Mouse (Mus musculus) spleen, postnatal 10 days (tissue): Measurements from ENCODE around the gene Ddx4.

ENCODE experiments used
- DNase-seq, 2 experiments: peaks; one replicate each; pipeline ENCODE4 v3.0.0; 2021 to 2022; ENCODE audit warnings: low spot score in 2 of 2

Gene Ddx4

GRCm38 (mm10) chr13:112652205-112652604, at the start of gene Ddx4:
Gene Ddx4, minus strand, starts transcription at chr13:112652475.
- DNase-seq = no peak

GRCm38 (mm10) chr13:112701256-112701655, 49.0 kb upstream of the Ddx4 start:
- DNase-seq = no peak

- no peak for DNase-seq
Observed at GRCm38 (mm10) chr13:112695526-112696240, 43.4 kb upstream of the Ddx4 start.

GRCm38 (mm10) chr13:112692870-112693553, 40.7 kb upstream of the Ddx4 start:
- DNase-seq = no peak

GRCm38 (mm10) chr13:112686155-112686554, 33.9 kb upstream of the Ddx4 start:
- DNase-seq = no peak

GRCm38 (mm10) chr13:112683970-112684369, 31.7 kb upstream of the Ddx4 start:
- DNase-seq = no peak

GRCm38 (mm10) chr13:112683312-112683711, 31.0 kb upstream of the Ddx4 start:
- DNase-seq = no peak

GRCm38 (mm10) chr13:112678154-112678553, 25.9 kb upstream of the Ddx4 start:
- peak; percentile 34 to 71 for DNase-seq

GRCm38 (mm10) chr13:112673899-112674447, 21.7 kb upstream of the Ddx4 start:
- DNase-seq = peak; percentile 28 to 64

GRCm38 (mm10) chr13:112672797-112673196, 20.5 kb upstream of the Ddx4 start:
- no peak for DNase-seq

- DNase-seq = no peak
Observed at GRCm38 (mm10) chr13:112671708-112672107, 19.4 kb upstream of the Ddx4 start.

- no peak for DNase-seq
Observed at GRCm38 (mm10) chr13:112667215-112667614, 14.9 kb upstream of the Ddx4 start.

GRCm38 (mm10) chr13:112666433-112667024, 14.3 kb upstream of the Ddx4 start:
- peak in 1 of 2 experiments; percentile 32 for DNase-seq

- DNase-seq = no peak
Observed at GRCm38 (mm10) chr13:112661687-112662086, 9.4 kb upstream of the Ddx4 start.

GRCm38 (mm10) chr13:112660574-112661381, 8.5 kb upstream of the Ddx4 start, which contains the start of gene Slc38a9:
Gene Slc38a9, plus strand, starts transcription at chr13:112660751.
- peak; percentile 81 to 95 for DNase-seq

- no peak for DNase-seq
Observed at GRCm38 (mm10) chr13:112659986-112660573, 7.8 kb upstream of the Ddx4 start.

GRCm38 (mm10) chr13:112651183-112651582, 1.1 kb downstream of the Ddx4 start:
- no peak for DNase-seq

- no peak for DNase-seq
Observed at GRCm38 (mm10) chr13:112645529-112646186, 6.6 kb downstream of the Ddx4 start.

GRCm38 (mm10) chr13:112644996-112645395, 7.3 kb downstream of the Ddx4 start:
- DNase-seq = no peak

- DNase-seq = no peak
Observed at GRCm38 (mm10) chr13:112642897-112643296, 9.4 kb downstream of the Ddx4 start.

GRCm38 (mm10) chr13:112639111-112639510, 13.2 kb downstream of the Ddx4 start:
- DNase-seq = peak; percentile 56
